In the genomic region with DNA sequence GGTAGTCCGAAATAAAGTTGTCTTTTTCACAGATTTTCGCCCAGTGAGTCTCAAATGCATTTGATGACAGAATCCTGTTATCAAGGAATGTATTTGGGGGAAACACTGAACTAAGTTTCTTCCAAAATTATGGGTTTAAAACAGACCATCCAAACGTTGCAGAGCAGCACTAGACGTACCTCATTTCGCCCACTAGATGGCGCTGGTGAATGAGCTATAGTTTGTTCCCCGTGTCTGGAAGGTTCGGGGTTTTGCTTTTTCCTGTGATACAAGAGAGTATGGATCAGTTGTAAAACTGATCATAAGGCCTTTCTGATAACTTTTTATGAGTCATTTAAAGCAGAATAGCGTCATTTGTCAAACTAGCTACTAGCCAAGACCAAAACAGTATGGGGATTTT, we compare ENCODE assay signal across 8 mouse cellular contexts.
DNase-seq lines count a peak whose midpoint lies in the region; ATAC-seq lines count a peak whose summit lies in the region.

No protein-coding gene starts in this region.

- H3K4me1 ChIP-seq in embryonic facial prominence, embryonic 14.5 days (ENCODE audit: control insufficient read depth, insufficient read depth, low read length), result peaks cover 17% of the 10 kb centered on the region
- no peaks in the 10 kb centered on the region for H3K4me1 ChIP-seq in hindbrain, embryonic 16.5 days (ENCODE audit: control insufficient read depth, insufficient read depth, low read depth, low read length)

- H3K4me2 ChIP-seq in embryonic facial prominence, embryonic 14.5 days (ENCODE audit: low read depth, low read length), result no peak overlapping the region
- H3K4me2 ChIP-seq in hindbrain, embryonic 16.5 days (ENCODE audit: low read length), result no peak overlapping the region

- H3K4me3 ChIP-seq in embryonic facial prominence, embryonic 14.5 days (ENCODE audit: low read depth, low read length), result no peak overlapping the region
- H3K4me3 ChIP-seq in hindbrain, embryonic 16.5 days (ENCODE audit: low read length), result no peak overlapping the region

- H3K27ac ChIP-seq in embryonic facial prominence, embryonic 14.5 days (replicated peaks; ENCODE audit: low read depth, low read length), result 0 out of 2 replicates have a peak overlapping the region, but pooled peaks have one; percentile 29
- H3K27ac ChIP-seq in hindbrain, embryonic 16.5 days (ENCODE audit: low read depth, low read length), result no peak overlapping the region

- no peaks in the 10 kb centered on the region for H3K27me3 ChIP-seq in embryonic facial prominence, embryonic 14.5 days (replicated peaks; ENCODE audit: control insufficient read depth, insufficient read depth, low read length)
- H3K27me3 ChIP-seq in hindbrain, embryonic 16.5 days (replicated peaks; ENCODE audit: control insufficient read depth, insufficient read depth, low read length), result no peaks in the 10 kb centered on the region

- H3K9ac ChIP-seq in embryonic facial prominence, embryonic 14.5 days (ENCODE audit: low read depth, low read length), result no peak overlapping the region
- no peak overlapping the region for H3K9ac ChIP-seq in hindbrain, embryonic 16.5 days (ENCODE audit: low read depth, low read length)

- no peaks in the 10 kb centered on the region for H3K36me3 ChIP-seq in embryonic facial prominence, embryonic 14.5 days (ENCODE audit: control insufficient read depth, insufficient read depth, low read length)
- no peaks in the 10 kb centered on the region for H3K36me3 ChIP-seq in hindbrain, embryonic 16.5 days (ENCODE audit: control insufficient read depth, insufficient read depth, low read length)

- H3K9me3 ChIP-seq in embryonic facial prominence, embryonic 14.5 days (ENCODE audit: control insufficient read depth, low read length), result no peaks in the 10 kb centered on the region
- no peaks in the 10 kb centered on the region for H3K9me3 ChIP-seq in hindbrain, embryonic 16.5 days (ENCODE audit: control insufficient read depth, low read length)

- 0 out of 2 replicates have a peak, but pooled peaks have one; percentile 45 for ATAC-seq in embryonic facial prominence, embryonic 14.5 days (ENCODE audit: low read depth)
- peak; percentile 76 for ATAC-seq in hindbrain, embryonic 16.5 days

- 2% methylated on average over 9 of the region's 9 CpGs for WGBS in embryonic facial prominence, embryonic 14.5 days
- 3% methylated on average over 9 of the region's 9 CpGs for WGBS in hindbrain, embryonic 16.5 days

- peak; percentile 28 to 84 for DNase-seq in adrenal gland, adult (ENCODE audit: inconsistent age in 2 of 2, low spot score in 1 of 2)
- DNase-seq in adrenal gland, postnatal 4 days (ENCODE audit: low spot score in 2 of 2), result no peak
- peak; percentile 85 for DNase-seq in 3T3-L1 (ENCODE audit: low read depth, low spot score)
- peak; percentile 81 for DNase-seq in brain, adult 2 months (ENCODE audit: low read depth, low spot score)
- DNase-seq in embryonic facial prominence, embryonic 14.5 days (ENCODE audit: low spot score), result peak; percentile 80
- peak; percentile 7 to 15 for DNase-seq in lung, adult 18-20 months
- DNase-seq in right cerebral cortex, postnatal 25 days, result peak; percentile 46

Comparison
In these comparisons a context has a peak if more than half of its experiments do, and no peak if none do; other contexts are left out.
1. DNase-seq: peak in adrenal gland, adult (2 of 2), 3T3-L1 (single experiment), brain, adult 2 months (single experiment), embryonic facial prominence, embryonic 14.5 days (single experiment), lung, adult 18-20 months (2 of 2) and right cerebral cortex, postnatal 25 days (single experiment); none in adrenal gland, postnatal 4 days (0 of 2).